Mouse (Mus musculus) limb, embryonic 11.5 days (tissue): ENCODE measurements around the gene Nrp1. TPM values are rescaled to one million over a fixed set of nuclear protein-coding genes. Genes with fewer than 3 reads are reported as not detected.

Experiments
- ATAC-seq: fragments of 200-750 bp; cut with Nextera tagmentation; 2 replicates; pipeline ENCODE4 v1.8.0; 2017; ENCODE audit warnings: low read depth; ENCODE audit not compliant: insufficient number of reproducible peaks, low FRiP score, low TSS enrichment
- DNase-seq: peaks from one replicate; pipeline ENCODE4 v3.0.0-alpha.2; 2015; ENCODE audit warnings: low spot score
- H3K27ac ChIP-seq: fragments of 300-500 bp; sonication (generic); replicated peaks from 2 replicates; pipeline ENCODE4 v1.5.1; 2014; ENCODE audit warnings: low read depth, mild to moderate bottlenecking, low read length
- H3K27me3 ChIP-seq: fragments of 300-500 bp; sonication (generic); 2 replicates; pipeline ENCODE4 v1.6.1; 2014; ENCODE audit warnings: mild to moderate bottlenecking, low read length, mixed read lengths; ENCODE audit not compliant: control insufficient read depth, insufficient read depth
- H3K36me3 ChIP-seq: fragments of 300-500 bp; sonication (generic); 2 replicates; pipeline ENCODE4 v1.6.1; 2014; ENCODE audit warnings: mild to moderate bottlenecking, low read length, moderate library complexity, mixed read lengths; ENCODE audit not compliant: control insufficient read depth, insufficient read depth
- H3K4me1 ChIP-seq: fragments of 300-500 bp; sonication (generic); 2 replicates; pipeline ENCODE4 v1.6.1; 2014; ENCODE audit warnings: low read length, mixed read lengths; ENCODE audit not compliant: control insufficient read depth, insufficient read depth
- H3K4me2 ChIP-seq: fragments of 300-500 bp; sonication (generic); 2 replicates; pipeline ENCODE4 v1.6.1; 2014; ENCODE audit warnings: low read depth, mild to moderate bottlenecking, moderate library complexity; ENCODE audit not compliant: severe bottlenecking
- H3K4me3 ChIP-seq: fragments of 300-500 bp; sonication (generic); 2 replicates; pipeline ENCODE4 v1.5.1; 2014; ENCODE audit warnings: low read depth, low read length
- H3K9ac ChIP-seq: fragments of 300-500 bp; sonication (generic); 2 replicates; pipeline ENCODE4 v1.6.1; 2014; ENCODE audit warnings: mild to moderate bottlenecking, low read length
- H3K9me3 ChIP-seq: fragments of 300-500 bp; sonication (generic); 2 replicates; pipeline ENCODE4 v1.6.1; 2016; ENCODE audit warnings: low read length; ENCODE audit not compliant: control insufficient read depth
- WGBS: fragments of 180-500 bp; shearing (Covaris S2); extraction: QIAGEN DNeasy Blood & Tissue Kit; methylation state at CpG from one replicate; pipeline ENCODE4 v1.1.7; 2014; 5-methylcytosine and 5-hydroxymethylcytosine counted together
- polyA plus RNA-seq: library from polyadenylated mRNA; unstranded; fragments of >200 nt; fragmentation: Nextera tagmentation; extraction: Ambion mirVana; gene quantifications from 2 replicates; pipeline ENCODE4 v1.2.1, GENCODE M21; 2014

The Nrp1 gene
- polyA plus RNA-seq, 1 experiment from 2014 or later: 51.1 TPM

DNA sequence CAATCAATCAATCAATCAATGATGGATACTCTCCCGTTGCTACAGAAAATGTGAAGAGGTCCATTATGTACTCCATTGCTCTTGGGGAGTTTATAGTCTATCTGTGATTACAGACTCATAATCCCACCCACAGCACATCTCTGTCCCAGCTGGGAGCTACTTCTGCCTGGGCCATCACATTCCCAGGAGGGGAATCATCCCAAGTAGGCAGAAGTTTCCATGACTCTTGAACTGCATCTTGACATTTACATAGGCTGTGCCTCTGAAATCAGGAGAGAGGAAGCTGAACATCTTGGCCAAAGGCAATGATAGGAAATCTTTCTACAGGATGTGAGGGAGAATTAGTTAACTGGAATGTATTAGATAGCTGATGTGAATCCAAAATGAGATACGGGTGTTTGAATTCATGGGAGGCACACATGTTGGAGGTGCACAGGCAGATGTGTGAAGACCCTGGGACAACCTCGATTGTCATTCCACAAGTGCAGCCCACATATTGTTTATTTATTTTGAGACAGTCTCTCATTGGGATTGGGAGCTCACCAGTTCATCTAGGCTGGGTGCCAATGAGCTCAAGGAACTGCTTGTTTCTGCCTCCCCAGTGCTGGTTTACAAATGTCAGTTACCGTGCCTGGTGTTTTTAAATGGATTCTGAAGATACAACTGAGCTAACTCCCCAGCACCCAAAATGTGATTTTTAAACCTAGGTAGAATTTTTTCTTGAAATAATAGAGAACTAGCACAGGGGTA lies 108.5 kb downstream of the Nrp1 start:
- Histone ChIP-seq H3K27me3 (no peaks in the 10 kb centered on the region), H3K9ac (no peak overlapping the region), H3K4me3 (no peak overlapping the region), H3K36me3 (no peaks in the 10 kb centered on the region), H3K9me3 (no peaks in the 10 kb centered on the region), H3K4me1 (no peaks in the 10 kb centered on the region), H3K27ac (no peak overlapping the region), H3K4me2 (no peak overlapping the region)
- 86% methylated on average over 4 of the region's 4 CpGs for WGBS
- ATAC-seq (no peak), DNase-seq (no peak)

DNA sequence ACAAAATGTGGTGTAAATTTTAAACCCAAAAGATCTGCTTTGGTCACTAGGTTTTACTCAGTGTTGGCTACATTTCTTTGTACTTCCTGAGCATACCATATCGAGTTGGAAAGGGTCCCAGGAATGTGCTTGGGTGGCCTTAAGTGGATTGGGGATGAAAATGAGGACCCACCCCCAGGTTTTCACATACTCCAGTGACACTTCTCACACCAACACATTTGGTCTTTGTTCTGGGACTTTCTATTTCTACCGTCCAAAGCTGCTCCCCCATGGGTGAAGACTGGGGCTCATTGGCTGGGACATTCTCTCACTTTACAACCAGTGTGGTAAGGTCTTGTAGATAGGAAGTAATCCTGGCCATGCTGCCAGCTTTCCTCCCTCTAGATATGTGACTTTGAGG lies 111.7 kb downstream of the Nrp1 start:
- Histone ChIP-seq H3K9ac (no peak overlapping the region), H3K9me3 (no peaks in the 10 kb centered on the region), H3K27me3 (no peaks in the 10 kb centered on the region), H3K4me3 (no peak overlapping the region), H3K27ac (no peak overlapping the region), H3K4me1 (no peaks in the 10 kb centered on the region), H3K36me3 (no peaks in the 10 kb centered on the region), H3K4me2 (no peak overlapping the region)
- ATAC-seq: no peak
- no peak for DNase-seq
- 64% methylated on average over 2 of the region's 2 CpGs for WGBS

DNA sequence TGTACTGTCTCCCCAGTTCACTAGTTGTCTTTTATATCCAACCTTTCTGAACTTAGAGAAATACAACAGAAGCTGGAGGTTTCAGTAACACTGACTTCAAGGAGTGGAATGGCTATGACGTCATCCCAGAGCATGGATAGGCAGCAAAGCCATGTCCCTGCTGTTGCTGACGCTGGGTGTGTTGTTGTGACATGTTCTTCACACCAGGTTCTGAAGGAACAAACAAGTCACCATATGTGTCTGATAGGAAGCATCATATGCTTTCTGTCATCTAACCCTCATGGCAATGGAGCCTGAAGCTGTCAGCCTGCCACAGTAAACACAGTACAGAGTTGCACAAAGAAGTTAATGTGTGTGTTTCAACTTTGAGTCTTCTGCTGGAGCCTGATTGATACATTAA lies 112.8 kb downstream of the Nrp1 start:
- Histone ChIP-seq H3K9ac (no peak overlapping the region), H3K4me3 (no peak overlapping the region), H3K4me2 (no peak overlapping the region), H3K27ac (no peak overlapping the region), H3K9me3 (no peaks in the 10 kb centered on the region), H3K4me1 (no peaks in the 10 kb centered on the region), H3K36me3 (no peaks in the 10 kb centered on the region), H3K27me3 (no peaks in the 10 kb centered on the region)
- no peak for ATAC-seq
- WGBS: 86% methylated on average over 2 of the region's 2 CpGs
- DNase-seq: no peak

DNA sequence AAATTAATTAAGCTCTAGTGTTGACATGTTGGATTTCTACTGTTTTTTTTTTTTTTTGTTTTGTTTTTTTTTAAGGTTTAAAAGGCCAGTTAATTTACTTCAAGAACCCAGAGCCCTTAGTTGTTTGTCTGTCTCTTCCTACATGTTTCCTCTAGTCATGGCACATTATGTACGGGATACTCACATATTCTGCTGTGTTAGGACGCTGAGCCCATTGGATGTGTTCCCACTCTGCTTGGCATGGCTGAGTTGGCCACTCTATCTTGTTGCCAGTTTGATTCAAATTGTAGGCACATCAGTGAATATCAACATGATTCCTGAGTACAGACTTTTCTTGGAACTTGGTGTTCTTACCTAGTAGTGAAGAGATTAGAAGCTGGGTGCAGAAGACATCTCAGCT lies 114.5 kb downstream of the Nrp1 start:
- WGBS: 96% methylated on average over 2 of the region's 2 CpGs
- Histone ChIP-seq H3K4me1 (no peaks in the 10 kb centered on the region), H3K27ac (no peak overlapping the region), H3K4me2 (no peak overlapping the region), H3K4me3 (no peak overlapping the region), H3K36me3 (peaks cover 2% of the 10 kb centered on the region; the same call in 1 of the 2 replicates), H3K9me3 (no peaks in the 10 kb centered on the region), H3K27me3 (no peaks in the 10 kb centered on the region), H3K9ac (no peak overlapping the region)
- no peak for DNase-seq
- ATAC-seq: no peak

DNA sequence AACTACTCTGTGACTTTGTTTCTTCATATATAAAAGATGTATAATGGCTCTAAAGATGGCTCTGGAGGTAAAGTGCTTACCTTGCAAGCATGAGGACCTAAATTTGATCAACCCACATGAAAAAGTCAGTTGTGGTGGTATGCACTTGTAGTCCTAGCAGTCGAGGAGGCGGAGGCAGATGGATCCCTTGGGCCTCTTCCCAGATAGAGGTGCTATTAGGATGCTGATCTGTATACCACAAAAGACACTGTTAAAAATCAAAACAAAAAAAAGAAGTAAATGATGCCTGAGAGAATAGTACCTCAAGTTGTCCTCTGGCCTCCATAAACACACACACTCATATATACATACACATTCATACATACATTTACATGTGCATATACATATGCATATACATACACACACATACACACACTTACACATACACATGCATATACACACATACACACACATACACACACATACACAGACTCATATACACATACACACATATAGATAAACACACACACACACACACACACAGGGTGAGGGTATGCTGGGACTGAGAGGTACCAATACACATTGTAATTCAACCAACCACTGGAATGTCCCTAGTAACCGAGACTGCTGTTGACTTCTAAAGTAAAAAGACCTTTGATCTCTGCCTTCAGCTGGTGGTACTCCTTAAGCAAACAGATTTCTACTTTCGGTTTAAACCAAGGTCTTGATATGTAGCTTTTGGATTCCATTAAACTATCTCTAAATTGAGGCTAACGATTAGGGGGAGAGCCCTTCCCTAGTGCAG lies 115.2 kb downstream of the Nrp1 start:
- no peak overlapping the region for H3K9ac ChIP-seq
- WGBS: 60% methylated on average over 5 of the region's 5 CpGs
- no peak overlapping the region for H3K27ac ChIP-seq
- DNase-seq: no peak
- no peaks in the 10 kb centered on the region for H3K9me3 ChIP-seq
- no peaks in the 10 kb centered on the region for H3K27me3 ChIP-seq
- H3K4me1 ChIP-seq: no peaks in the 10 kb centered on the region
- no peak for ATAC-seq
- no peak overlapping the region for H3K4me2 ChIP-seq
- H3K4me3 ChIP-seq: no peak overlapping the region
- peaks cover 2% of the 10 kb centered on the region; the same call in 1 of the 2 replicates for H3K36me3 ChIP-seq

DNA sequence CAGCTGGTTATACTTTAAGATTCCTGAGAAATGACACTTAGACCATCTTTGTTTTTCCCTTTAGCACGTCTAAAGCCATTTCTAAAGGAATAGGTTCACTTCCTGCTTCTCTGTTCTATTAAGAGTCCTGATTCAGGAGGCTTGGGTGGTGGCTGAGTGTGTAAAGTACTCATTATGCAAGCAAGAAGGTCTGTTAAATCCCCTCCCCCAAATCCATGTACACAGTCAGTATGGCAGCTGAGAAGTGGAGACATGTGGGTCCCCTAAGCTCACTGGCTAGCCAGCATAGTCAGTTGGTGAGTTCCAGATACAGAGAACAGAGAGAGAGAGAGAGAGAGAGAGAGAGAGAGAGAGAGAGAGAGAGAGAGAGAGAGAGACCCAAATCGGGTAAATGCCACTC lies 116.2 kb downstream of the Nrp1 start:
- no peaks in the 10 kb centered on the region for H3K4me1 ChIP-seq
- no peak overlapping the region for H3K4me2 ChIP-seq
- H3K27ac ChIP-seq: no peak overlapping the region
- ATAC-seq (no peak), DNase-seq (no peak)
- no peak overlapping the region for H3K4me3 ChIP-seq
- no peaks in the 10 kb centered on the region for H3K9me3 ChIP-seq
- H3K27me3 ChIP-seq: no peaks in the 10 kb centered on the region
- no peak overlapping the region for H3K9ac ChIP-seq
- 53% methylated on average over 2 of the region's 2 CpGs for WGBS
- H3K36me3 ChIP-seq: peaks cover 2% of the 10 kb centered on the region; the same call in 1 of the 2 replicates

DNA sequence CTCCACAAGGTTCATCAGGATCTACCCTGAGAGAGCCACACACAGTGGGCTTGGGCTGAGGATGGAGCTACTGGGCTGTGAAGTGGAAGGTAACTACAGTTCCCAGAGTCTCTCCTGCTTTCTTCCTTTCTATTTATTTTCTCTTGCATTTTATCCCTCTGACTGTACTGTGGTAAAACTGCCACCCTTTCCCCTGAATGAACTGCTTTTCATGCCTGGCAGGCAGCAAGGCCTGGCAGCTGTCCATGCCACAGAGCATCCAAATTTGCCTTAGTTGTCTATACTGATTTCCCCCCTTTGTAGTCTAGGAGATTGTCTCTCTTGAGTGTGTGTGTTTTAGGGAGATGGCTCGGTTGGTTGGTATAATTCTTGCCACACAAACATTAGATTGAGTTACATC lies 117.8 kb downstream of the Nrp1 start:
- no peaks in the 10 kb centered on the region for H3K4me1 ChIP-seq
- WGBS: 81% methylated on average over 1 of the region's 1 CpGs
- peaks cover 2% of the 10 kb centered on the region; the same call in 1 of the 2 replicates for H3K36me3 ChIP-seq
- no peak overlapping the region for H3K27ac ChIP-seq
- no peaks in the 10 kb centered on the region for H3K9me3 ChIP-seq
- DNase-seq: no peak
- H3K4me2 ChIP-seq: no peak overlapping the region
- no peak overlapping the region for H3K9ac ChIP-seq
- H3K27me3 ChIP-seq: no peaks in the 10 kb centered on the region
- H3K4me3 ChIP-seq: no peak overlapping the region
- no peak for ATAC-seq

DNA sequence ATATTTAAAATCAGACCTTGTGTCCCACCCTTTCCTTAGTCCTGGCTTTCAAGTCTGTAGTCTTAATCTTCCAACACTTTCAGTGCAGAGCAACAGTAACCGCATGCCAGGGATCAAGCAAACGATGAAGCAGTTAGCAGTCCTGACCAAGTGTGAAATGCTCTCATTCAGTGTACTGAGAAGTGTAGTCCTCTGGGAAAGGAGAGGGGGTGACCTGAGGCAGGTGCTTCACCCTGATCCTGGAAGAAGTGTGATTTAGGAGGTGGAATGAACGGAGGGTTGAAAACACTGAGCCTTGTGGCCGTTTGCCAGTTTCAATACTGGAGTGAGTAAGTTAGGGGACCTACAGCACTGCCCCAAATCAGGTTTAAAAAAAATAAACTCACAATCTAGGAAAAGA lies 119.6 kb downstream of the Nrp1 start:
- no peak overlapping the region for H3K4me3 ChIP-seq
- 64% methylated on average over 4 of the region's 4 CpGs for WGBS
- no peaks in the 10 kb centered on the region for H3K9me3 ChIP-seq
- H3K27ac ChIP-seq: no peak overlapping the region
- H3K36me3 ChIP-seq: peaks cover 2% of the 10 kb centered on the region; the same call in 1 of the 2 replicates
- H3K27me3 ChIP-seq: no peaks in the 10 kb centered on the region
- ATAC-seq (peak; percentile 55), DNase-seq (peak; percentile 26)
- H3K4me1 ChIP-seq: 0 out of 2 replicates have a peak, but pooled peaks cover under 1% of the 10 kb centered on the region
- H3K9ac ChIP-seq: no peak overlapping the region
- no peak overlapping the region for H3K4me2 ChIP-seq
